Mouse (Mus musculus) natural killer cell, adult 2 months (primary cell): ENCODE measurements at regions not wholly inside any gene's neighbourhood (a gene's known extent, or its start where the extent isn't known, plus 50 kb on each side); places are given as distances from the start of the nearest gene placed in this dataset.
A peak's percentile ranks its signal among the peaks of the same experiment; 100 is the strongest.

Experiments
- DNase-seq, 2 experiments: peaks; one replicate each; pipeline ENCODE4 v3.0.0; 2022; ENCODE audit warnings: low spot score in 2 of 2

DNA sequence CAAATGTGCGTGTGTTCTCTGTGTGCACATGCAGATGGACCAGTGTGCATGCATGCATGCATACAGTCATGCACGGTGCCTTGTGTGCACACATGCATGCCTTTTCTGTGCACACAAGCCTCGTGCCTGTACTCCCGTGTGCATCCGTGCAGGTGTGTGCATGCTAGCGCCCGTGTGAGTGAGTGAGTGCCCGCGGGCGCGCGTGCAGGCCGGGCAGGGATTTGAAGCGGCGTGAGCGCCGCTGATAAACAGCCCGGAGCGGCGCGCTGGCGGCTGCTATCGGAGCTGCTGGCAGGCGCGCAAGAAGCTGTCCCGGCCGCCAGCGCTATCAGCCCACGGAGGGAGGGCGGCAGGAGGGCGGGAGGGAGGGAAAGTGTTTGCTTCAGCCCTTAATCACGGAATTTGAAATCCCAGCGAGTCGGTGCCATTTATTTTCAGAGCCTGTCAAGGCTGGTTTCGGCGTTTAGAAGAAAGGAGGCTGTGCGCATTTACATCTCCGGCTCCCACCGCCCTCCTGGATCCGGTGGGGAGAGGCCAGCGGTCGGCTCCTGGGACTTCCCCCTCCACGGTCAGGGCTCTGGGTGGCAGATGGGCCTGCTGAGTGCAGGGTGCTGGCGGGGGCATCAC is 82.1 kb downstream of the Cstad start:
- DNase-seq: peak in 1 of 2 experiments; percentile 22

DNA sequence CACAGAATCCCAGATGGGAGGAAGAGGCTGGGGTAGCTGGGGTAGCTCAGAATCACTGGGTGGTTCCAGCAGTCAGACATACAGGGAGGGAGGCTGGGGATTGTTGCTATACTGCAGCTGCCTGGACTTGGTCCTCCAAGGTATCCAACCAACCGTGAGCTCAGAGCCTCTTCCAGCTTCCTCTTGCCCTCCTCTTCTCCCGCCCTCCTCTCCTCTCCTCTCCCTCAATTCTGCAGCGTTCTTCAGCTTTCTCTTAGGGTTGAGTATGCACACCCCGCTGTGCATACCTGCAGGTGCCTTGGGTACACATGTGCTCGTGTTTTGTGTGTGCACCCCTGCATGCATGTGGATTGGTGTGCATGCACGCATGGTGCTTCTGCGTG is 81.6 kb downstream of the Cstad start:
- no peak for DNase-seq

DNA sequence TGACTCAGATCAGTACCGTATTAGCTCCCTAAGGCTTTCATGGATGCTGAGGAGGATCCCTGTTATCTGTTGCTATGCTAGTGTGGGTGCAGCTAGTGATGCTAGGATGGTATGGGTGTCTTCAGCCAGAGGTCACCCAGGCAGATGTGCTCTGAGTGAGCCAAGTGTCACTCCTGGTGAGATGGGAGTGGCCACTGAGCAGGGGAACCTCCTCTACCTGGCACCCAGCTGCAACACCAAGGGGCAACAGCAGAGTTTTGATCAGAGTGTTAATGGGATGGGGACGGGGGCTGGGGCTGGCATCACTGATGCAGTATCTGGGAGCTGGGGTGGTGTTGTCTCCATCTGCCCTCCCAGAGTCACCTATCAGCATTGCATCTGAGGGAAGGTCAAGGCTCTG is 81.0 kb downstream of the Cstad start:
- no peak for DNase-seq

DNA sequence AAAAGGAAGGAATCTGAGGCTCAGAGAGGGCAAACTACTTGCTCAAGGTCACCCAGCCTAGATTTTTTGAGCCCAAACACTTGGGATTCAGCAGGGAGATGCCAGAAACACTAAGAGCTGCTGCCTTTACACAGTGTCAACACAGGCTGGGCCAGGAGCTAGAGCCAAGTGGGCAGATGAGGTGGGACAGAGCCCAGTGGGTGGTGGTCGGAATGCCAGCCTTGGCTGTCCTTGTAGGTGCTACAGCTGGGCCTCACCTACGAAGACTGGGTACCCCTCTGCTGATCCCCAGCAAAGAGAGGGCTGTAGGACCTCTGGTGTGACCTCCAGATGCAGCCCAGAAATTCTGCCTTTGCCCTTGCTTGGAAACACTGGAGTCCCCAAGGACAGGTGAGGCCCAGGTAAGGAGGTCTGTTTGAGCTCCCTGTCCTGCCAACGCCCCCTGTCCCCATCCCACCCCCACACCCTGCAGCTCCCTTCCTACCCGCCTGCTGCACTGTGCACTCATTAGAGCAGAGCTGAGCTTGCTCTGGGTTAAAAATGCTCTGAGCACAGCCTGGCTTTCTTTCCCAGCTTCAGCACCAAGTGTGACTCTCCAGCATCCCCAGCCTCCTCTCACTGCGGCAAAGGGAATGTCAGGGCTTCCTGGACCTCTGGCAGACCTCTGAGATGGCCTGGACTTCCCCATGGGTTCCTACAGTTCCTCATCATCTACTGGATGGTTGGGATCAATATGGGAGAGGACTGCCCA is 76.2 kb downstream of the Cstad start:
- no peak for DNase-seq

DNA sequence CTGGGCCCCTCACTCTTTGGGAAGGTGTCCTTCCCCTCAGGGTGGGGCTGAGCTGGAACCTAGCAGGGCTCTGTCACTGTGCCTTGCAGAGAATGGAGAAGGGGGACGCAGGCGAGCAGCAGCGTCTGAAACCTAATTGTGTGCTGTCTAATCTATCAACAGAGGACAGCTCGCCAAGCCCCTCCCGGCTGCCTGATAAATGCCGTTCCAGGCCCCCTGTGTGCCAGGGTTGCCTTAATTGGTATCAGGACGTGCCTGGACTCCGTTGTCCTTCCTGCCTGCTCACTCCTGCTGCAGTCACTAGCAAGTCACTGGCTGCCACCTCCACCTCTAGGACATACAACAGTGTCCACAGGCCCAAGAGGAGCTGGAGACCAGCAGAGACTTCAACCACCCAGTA is 72.6 kb downstream of the Cstad start:
- no peak for DNase-seq

DNA sequence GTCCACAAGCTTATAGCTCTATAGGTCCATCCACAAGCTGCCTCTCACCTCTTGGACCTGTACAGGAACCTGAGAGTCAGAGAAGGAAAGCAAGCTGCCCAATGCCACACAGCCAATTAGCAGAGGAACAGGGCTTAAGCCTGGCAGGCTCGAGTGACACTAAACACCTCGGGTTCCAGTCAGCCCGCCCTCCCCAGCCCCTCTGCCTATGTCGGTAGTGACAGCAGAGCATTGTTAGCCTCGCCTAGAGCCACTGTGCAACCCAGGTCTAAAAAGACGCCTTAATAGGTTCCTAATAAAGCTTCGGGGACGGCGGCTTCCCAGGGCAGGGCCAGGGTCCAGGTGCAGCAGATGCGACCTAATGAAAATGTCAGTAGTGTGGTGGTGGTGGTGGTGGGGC is 66.3 kb downstream of the Cstad start:
- DNase-seq: no peak

DNA sequence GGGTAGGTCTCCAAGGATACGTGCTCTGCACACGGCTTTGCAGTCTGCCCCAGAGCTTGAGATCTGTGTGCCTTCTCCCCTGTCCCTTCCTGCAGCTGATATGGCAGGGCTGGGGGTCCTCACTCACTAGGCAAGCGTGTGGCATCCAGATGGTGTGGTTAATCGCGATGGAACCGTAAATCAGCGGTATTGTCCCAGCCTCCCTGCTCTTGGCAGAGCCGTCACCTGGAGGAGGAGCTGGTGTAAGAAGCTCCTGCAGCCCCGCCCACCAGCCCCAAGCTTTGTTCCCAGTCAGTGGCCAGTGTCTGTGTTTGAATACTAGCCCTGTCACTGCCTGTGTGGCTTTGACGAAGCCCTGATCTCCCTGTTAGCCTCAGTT is 65.8 kb downstream of the Cstad start:
- no peak for DNase-seq

DNA sequence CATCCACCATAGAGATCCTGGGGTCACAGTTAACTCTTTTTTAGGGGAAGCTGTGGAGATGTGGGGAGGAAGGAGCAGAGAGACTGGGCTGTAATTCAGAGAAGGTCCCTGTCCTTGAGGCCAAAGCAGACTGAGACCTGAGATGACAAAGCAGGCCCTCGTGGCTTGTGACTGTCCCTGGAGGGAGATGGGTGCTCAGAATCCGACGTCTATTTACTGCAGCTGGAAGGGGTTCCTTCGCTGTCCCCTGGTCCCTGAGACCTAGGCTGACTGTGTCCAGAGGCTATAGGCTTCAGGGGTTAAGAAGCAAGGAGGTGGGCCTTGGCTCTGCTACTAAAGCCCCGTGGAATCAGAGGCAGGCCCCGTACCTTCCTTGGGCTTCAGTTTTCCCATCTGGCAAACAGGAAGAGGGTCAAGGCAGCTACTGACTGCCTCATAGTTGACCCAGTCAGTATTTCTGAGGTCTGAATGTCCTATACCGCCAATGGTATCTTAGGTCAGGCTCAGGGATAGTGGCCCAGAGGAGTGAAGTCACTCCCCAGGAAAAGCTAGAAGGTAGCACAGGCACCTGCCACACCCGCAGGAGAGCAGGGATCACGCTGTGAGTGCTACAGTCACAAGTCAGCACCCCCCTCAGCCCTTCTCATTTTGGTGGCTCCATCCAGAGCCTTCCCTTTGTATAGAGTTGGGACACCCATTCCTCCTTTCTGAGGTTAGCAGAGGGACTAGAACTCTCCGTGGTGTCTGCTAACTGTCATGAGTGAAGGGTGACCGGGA is 65.2 kb downstream of the Cstad start:
- no peak for DNase-seq

DNA sequence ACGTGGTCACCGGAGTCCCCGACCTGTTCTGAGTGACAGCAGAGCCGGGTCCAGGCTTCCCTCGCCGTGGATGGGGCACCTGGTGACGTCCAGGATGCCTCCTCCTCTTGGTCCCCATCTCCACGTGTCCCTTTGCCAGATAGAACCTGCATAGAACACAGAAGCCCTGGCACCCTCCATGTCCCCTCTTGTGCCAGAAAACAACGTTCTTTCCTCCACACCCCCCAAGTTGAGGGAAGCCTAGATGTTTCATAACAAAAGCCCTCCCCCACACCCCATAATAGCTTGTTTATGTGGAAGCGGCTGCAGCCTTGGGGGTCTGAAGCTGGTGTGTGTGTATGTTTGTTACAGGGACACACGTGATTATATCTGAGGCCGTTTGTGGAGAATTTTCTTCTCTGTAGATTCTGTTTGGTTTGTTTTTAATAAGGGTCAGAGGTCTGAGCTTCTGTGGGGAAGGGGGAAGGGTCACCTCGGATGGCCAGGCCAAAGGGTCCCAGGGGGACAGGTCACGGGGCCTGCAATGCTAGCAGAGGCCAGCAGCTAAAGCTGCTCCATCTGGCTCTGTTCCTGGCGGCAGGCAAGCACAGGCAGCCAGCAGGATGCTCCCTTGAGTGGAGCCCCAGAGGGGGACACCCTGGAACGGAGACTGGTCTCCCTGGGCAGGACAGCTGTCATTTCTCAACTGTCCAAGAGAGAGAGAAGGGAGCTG is 64.2 kb downstream of the Cstad start:
- no peak for DNase-seq
